Mouse (Mus musculus) CH12.LX (cell line): ENCODE measurements around the gene Ctc1. TPM values are rescaled to one million over a fixed set of nuclear protein-coding genes. Genes with fewer than 3 reads are reported as not detected.

Experiments
- DNase-seq: peaks from one replicate; pipeline ENCODE4 v3.0.0-alpha.2; 2013; ENCODE audit errors: extremely low read depth
- H3K27ac ChIP-seq: 2 replicates; pipeline ENCODE4 v1.5.1; 2012; ENCODE audit warnings: low read depth, mild to moderate bottlenecking, control low read depth, moderate library complexity; ENCODE audit not compliant: insufficient read depth
- H3K27me3 ChIP-seq: replicated peaks from 2 replicates; pipeline ENCODE3; 2012; ENCODE audit warnings: inconsistent platforms
- H3K36me3 ChIP-seq, 2 experiments: replicated peaks in 1 of 2; 2 replicates each; pipeline versions ENCODE3 to v1.6.1; 2012; ENCODE audit warnings: inconsistent platforms in 1 of 2, low read length in 1 of 2, mild to moderate bottlenecking in 1 of 2, mixed read lengths in 1 of 2, moderate library complexity in 1 of 2; ENCODE audit not compliant: control insufficient read depth in 1 of 2, insufficient read depth in 1 of 2
- H3K4me1 ChIP-seq, 2 experiments: 2 replicates each; pipeline ENCODE4 v1.6.1; 2012; ENCODE audit warnings: inconsistent platforms in 1 of 2, moderate library complexity in 1 of 2; ENCODE audit not compliant: insufficient read depth in 2 of 2, control insufficient read depth in 1 of 2
- H3K4me2 ChIP-seq: 2 replicates; pipeline ENCODE4 v1.6.1; 2012; ENCODE audit warnings: low read depth, mild to moderate bottlenecking, control low read depth; ENCODE audit not compliant: poor library complexity, insufficient read depth, severe bottlenecking
- H3K4me3 ChIP-seq, 3 experiments: fragments of 150-350 bp in 1 of 3; sonication (generic) in 1 of 3; replicated peaks in 1 of 3; 2 replicates each; pipeline versions ENCODE3 to v1.5.1; 2011 to 2012; ENCODE audit warnings: low read depth in 2 of 3, low read length in 2 of 3, mild to moderate bottlenecking in 2 of 3, moderate library complexity in 2 of 3, control low read depth in 1 of 3, improper control_type of control experiment in 1 of 3, inconsistent platforms in 1 of 3, mixed read lengths in 1 of 3; ENCODE audit not compliant: poor library complexity in 1 of 3
- H3K79me2 ChIP-seq: replicated peaks from 2 replicates; pipeline ENCODE4 v1.6.1; 2012; ENCODE audit warnings: mild to moderate bottlenecking, moderate library complexity; ENCODE audit not compliant: control insufficient read depth, poor library complexity, insufficient read depth, severe bottlenecking; ENCODE audit errors: extremely low read depth
- H3K9ac ChIP-seq: 2 replicates; pipeline ENCODE4 v1.6.1; 2012; ENCODE audit warnings: low read depth, mild to moderate bottlenecking, control low read depth, moderate library complexity; ENCODE audit not compliant: insufficient read depth
- H3K9me3 ChIP-seq: replicated peaks from 2 replicates; pipeline ENCODE3; 2012; ENCODE audit warnings: low read length, inconsistent platforms, mixed read lengths
- BHLHE40 ChIP-seq: IDR thresholded peaks from 2 replicates; pipeline ENCODE4 v1.6.1; 2011; ENCODE audit warnings: mild to moderate bottlenecking, low read depth, low read length, improper control_type of control experiment
- CHD2 ChIP-seq: IDR thresholded peaks from 2 replicates; pipeline ENCODE4 v1.6.1; 2011; ENCODE audit warnings: low read length, improper control_type of control experiment
- ELF1 ChIP-seq: IDR thresholded peaks from 2 replicates; pipeline ENCODE4 v1.6.1; 2014; ENCODE audit warnings: low read depth, mild to moderate bottlenecking, inconsistent platforms, low read length, improper control_type of control experiment
- EP300 ChIP-seq: IDR thresholded peaks from 2 replicates; pipeline ENCODE4 v1.6.1; 2011; ENCODE audit warnings: low read length, improper control_type of control experiment
- MAZ ChIP-seq: IDR thresholded peaks from 2 replicates; pipeline ENCODE4 v1.6.1; 2012; ENCODE audit warnings: low read depth, mild to moderate bottlenecking, inconsistent platforms, low read length, improper control_type of control experiment, moderate library complexity
- MYC ChIP-seq: IDR thresholded peaks from 2 replicates; pipeline ENCODE4 v1.6.1; 2011; ENCODE audit warnings: low read depth, mild to moderate bottlenecking, improper control_type of control experiment, low read length
- PAX5 ChIP-seq: IDR thresholded peaks from 2 replicates; pipeline ENCODE4 v1.6.1; 2012; ENCODE audit warnings: low read length, inconsistent platforms, mixed read lengths
- POLR2A ChIP-seq: IDR thresholded peaks from 2 replicates; pipeline ENCODE4 v1.6.1; 2011; ENCODE audit warnings: low read depth, mild to moderate bottlenecking, improper control_type of control experiment, low read length
- POLR2AphosphoS2 ChIP-seq: IDR thresholded peaks from 2 replicates; pipeline ENCODE4 v1.6.1; 2011; ENCODE audit warnings: low read depth, low read length, improper control_type of control experiment
- RCOR1 ChIP-seq: conservative IDR thresholded peaks from 2 replicates; pipeline ENCODE4 v1.6.1; 2012; ENCODE audit warnings: low read depth, mild to moderate bottlenecking, inconsistent platforms, low read length, improper control_type of control experiment
- UBTF ChIP-seq: IDR thresholded peaks from 2 replicates; pipeline ENCODE4 v1.6.1; 2012; ENCODE audit warnings: low read depth, mild to moderate bottlenecking, inconsistent platforms, low read length, improper control_type of control experiment, moderate library complexity
- ZKSCAN1 ChIP-seq: IDR thresholded peaks from 2 replicates; pipeline ENCODE4 v1.6.1; 2012; ENCODE audit warnings: low read depth, inconsistent platforms, low read length, improper control_type of control experiment, borderline replicate concordance
- ZMIZ1 ChIP-seq: IDR thresholded peaks from 2 replicates; pipeline ENCODE4 v1.6.1; 2012; ENCODE audit warnings: low read depth, mild to moderate bottlenecking, inconsistent platforms, low read length, improper control_type of control experiment
- dilution Hi-C: fragments of 300-500 bp; cut with MboI; formaldehyde crosslinking; loops from 2 replicates; pipeline ENCODE4 v1.14.3; 2020; ENCODE audit warnings: low sequenced_read_pairs; ENCODE audit not compliant: extremely low pct_unique_long_range_greater_than_20kb, extremely low pct_ligation_motif_present
- in situ Hi-C: fragments of 300-500 bp; cut with MboI; formaldehyde crosslinking; loops from 3 replicates; pipeline ENCODE4 v1.14.3; 2019; ENCODE audit warnings: low sequenced_read_pairs, low pct_ligation_motif_present, low pct_unique_long_range_greater_than_20kb, mixed read lengths
- polyA plus RNA-seq: library from polyadenylated mRNA; unstranded; fragments of >175 nt; gene quantifications from 2 replicates; pipeline ENCODE4 v1.2.1, GENCODE M21; 2012; ENCODE audit warnings: low read depth; ENCODE audit not compliant: insufficient read length
- total RNA-seq, 2 experiments: library from RNA; depleted of rRNA; stranded (reverse); fragments of 300-350 nt in 1 of 2; fragments of >200 nt in 1 of 2; gene quantifications; 2 replicates each; pipeline ENCODE4 v1.2.3; 2012 to 2014

Gene Ctc1
- total and polyA plus RNA-seq, 3 experiments, result 20.5 to 69.8 (median 44.8) TPM

GRCm38 (mm10) chr11:69071262-69071661 is 55.6 kb downstream of the Ctc1 start:
- dilution Hi-C loops (no loop called here), in situ Hi-C loops (no loop called here)
- Histone ChIP-seq H3K9ac (peak overlapping the region; percentile 88), H3K27me3 (peaks cover 3% of the 10 kb centered on the region), H3K4me3 (peak overlapping the region; percentile 56 to 73 (median 72)), H3K27ac (no peak overlapping the region), H3K36me3 (no peaks in the 10 kb centered on the region), H3K4me2 (peak overlapping the region; percentile 85), H3K4me1 (peaks cover 15 to 49% of the 10 kb centered on the region in 2 experiments), H3K79me2 (no peaks in the 10 kb centered on the region), H3K9me3 (no peaks in the 10 kb centered on the region)
- peak; percentile 43; the same call in 1 of the 2 replicates for TF ChIP-seq CHD2
- no peak for TF ChIP-seq PAX5
- no peak for TF ChIP-seq ZMIZ1
- peak; percentile 50; the same call in 1 of the 2 replicates for TF ChIP-seq MAZ
- 0 out of 2 replicates have a peak, but pooled peaks have one; percentile 19 for TF ChIP-seq RCOR1
- TF ChIP-seq BHLHE40, result 0 out of 2 replicates have a peak, but pooled peaks have one; percentile 28
- TF ChIP-seq EP300, result 0 out of 2 replicates have a peak, but pooled peaks have one; percentile 14
- no peak for TF ChIP-seq POLR2AphosphoS2
- peak; percentile 43; the same call in 1 of the 2 replicates for TF ChIP-seq UBTF
- no peak for TF ChIP-seq MYC
- no peak for TF ChIP-seq POLR2A
- TF ChIP-seq ELF1, result no peak
- no peak for DNase-seq

- TF ChIP-seq ZKSCAN1 (no peak), RCOR1 (no peak)
- H3K9ac ChIP-seq, result peak overlapping the region; percentile 88
- H3K4me3 ChIP-seq, result peak overlapping the region in 1 of 3 experiments; percentile 46
- no peaks in the 10 kb centered on the region for H3K79me2 ChIP-seq
- in situ Hi-C loops (no loop called here), dilution Hi-C loops (no loop called here)
- DNase-seq, result no peak
- peaks cover 13 to 46% of the 10 kb centered on the region in 2 experiments for H3K4me1 ChIP-seq
- H3K27me3 ChIP-seq, result peaks cover 4% of the 10 kb centered on the region
- no peak overlapping the region for H3K27ac ChIP-seq
- H3K36me3 ChIP-seq, result no peaks in the 10 kb centered on the region
- peak overlapping the region; percentile 85 for H3K4me2 ChIP-seq
- H3K9me3 ChIP-seq, result no peaks in the 10 kb centered on the region
Observed at GRCm38 (mm10) chr11:69072234-69072633, 56.5 kb downstream of the Ctc1 start.

GRCm38 (mm10) chr11:69072666-69073064 is 57.0 kb downstream of the Ctc1 start:
- H3K36me3 ChIP-seq, result no peaks in the 10 kb centered on the region
- peak overlapping the region; percentile 88 for H3K9ac ChIP-seq
- H3K4me3 ChIP-seq, result peak overlapping the region; percentile 5 to 51 (median 46)
- in situ Hi-C loops, result no loop called here
- peaks cover 13 to 49% of the 10 kb centered on the region in 2 experiments for H3K4me1 ChIP-seq
- dilution Hi-C loops, result no loop called here
- peak overlapping the region; percentile 85 for H3K4me2 ChIP-seq
- no peak for TF ChIP-seq PAX5
- peak; percentile 13; the same call in 1 of the 2 replicates for TF ChIP-seq EP300
- DNase-seq, result no peak
- no peaks in the 10 kb centered on the region for H3K9me3 ChIP-seq
- peaks cover 3% of the 10 kb centered on the region for H3K27me3 ChIP-seq
- no peaks in the 10 kb centered on the region for H3K79me2 ChIP-seq
- H3K27ac ChIP-seq, result no peak overlapping the region
